1 mouse cellular context compared by ENCODE assay signal in the genomic region with DNA sequence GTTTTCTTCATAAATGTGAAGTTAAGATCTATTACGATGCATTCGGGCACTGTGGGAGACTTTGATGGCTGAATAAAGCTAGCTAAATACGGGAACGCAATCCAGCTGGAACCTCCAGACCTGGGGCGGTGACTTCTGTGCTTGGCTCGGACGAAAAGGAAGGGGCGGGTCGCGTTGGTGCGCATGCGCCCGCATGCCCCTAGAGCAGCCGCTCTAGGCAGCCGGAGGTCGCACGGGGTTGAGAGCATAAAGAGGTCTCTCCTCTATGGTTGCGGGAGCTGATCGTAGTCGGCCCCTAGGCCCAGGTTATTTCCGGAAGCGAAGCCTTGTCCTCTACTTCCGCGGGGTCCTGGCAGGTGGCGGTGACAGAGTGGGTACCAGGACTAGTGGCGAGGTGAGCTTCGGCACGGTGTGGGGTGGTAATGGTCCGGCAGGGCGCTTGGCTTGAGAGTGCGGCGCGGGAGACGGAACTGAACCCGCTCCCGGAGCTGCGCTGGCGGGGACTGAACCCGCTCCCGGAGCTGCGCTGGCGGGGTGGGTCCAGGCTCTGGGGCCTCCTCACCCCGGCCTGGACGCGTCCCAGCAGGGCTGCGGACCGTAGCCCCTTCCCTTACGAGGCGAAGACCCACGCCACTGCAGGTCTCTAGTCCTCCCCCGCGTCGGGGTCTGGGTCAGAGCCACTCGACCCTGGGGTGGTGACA.
A peak's percentile ranks its signal among the peaks of the same experiment; 100 is the strongest.
TF ChIP-seq lines count a peak whose summit lies in the region.

Gene Bfar (plus strand): TSS at position 174 of the 701 bp plus-strand sequence.
Gene 3110001I22Rik (plus strand): TSS at position 245 of the 701 bp plus-strand sequence.

TF ChIP-seq in CH12.LX, 34 proteins besides CTCF, POLR2A, EP300 and RAD21:
- no peak for TF ChIP-seq RCOR1 (conservative IDR thresholded peaks at IDR 0.05; ENCODE audit: low read depth, low read length)
- TF ChIP-seq POLR2AphosphoS2 (IDR thresholded peaks at IDR 0.05; ENCODE audit: low read depth, low read length), result peak; percentile 80
- TF ChIP-seq MYC (IDR thresholded peaks at IDR 0.05; ENCODE audit: low read depth, low read length), result no peak; the same call in none of the 2 replicates
- peak; percentile 97 for TF ChIP-seq TBP (conservative IDR thresholded peaks at IDR 0.05; ENCODE audit: low read depth, low read length)
- TF ChIP-seq NRF1 (IDR thresholded peaks at IDR 0.05; ENCODE audit: low read depth, low read length), result peak; percentile 97
- TF ChIP-seq GABPA (IDR thresholded peaks at IDR 0.05; ENCODE audit: insufficient replicate concordance, low read depth, low read length), result peak; percentile 75
- TF ChIP-seq CHD2 (IDR thresholded peaks at IDR 0.05; ENCODE audit: low read length), result no peak
- 0 out of 2 replicates have a peak, but pooled peaks have one; percentile 48 for TF ChIP-seq BHLHE40 (IDR thresholded peaks at IDR 0.05; ENCODE audit: low read depth, low read length)
- TF ChIP-seq PAX5 (IDR thresholded peaks at IDR 0.05; ENCODE audit: low read length), result no peak
- TF ChIP-seq HCFC1 (IDR thresholded peaks at IDR 0.05; ENCODE audit: low read depth, low read length), result peak; percentile 93
- peak; percentile 99 for TF ChIP-seq NELFE (IDR thresholded peaks at IDR 0.05; ENCODE audit: low read depth, low read length)
- TF ChIP-seq USF1 (IDR thresholded peaks at IDR 0.05; ENCODE audit: low read depth, low read length), result no peak
- no peak; the same call in 1 of the 2 replicates for TF ChIP-seq MAZ (IDR thresholded peaks at IDR 0.05; ENCODE audit: low read depth, low read length)
- TF ChIP-seq MXI1 (IDR thresholded peaks at IDR 0.05; ENCODE audit: low read depth, low read length), result peak; percentile 66; the same call in 1 of the 2 replicates
- no peak for TF ChIP-seq MAFK (IDR thresholded peaks at IDR 0.05; ENCODE audit: insufficient replicate concordance, low read length)
- no peak for TF ChIP-seq ZKSCAN1 (IDR thresholded peaks at IDR 0.05; ENCODE audit: borderline replicate concordance, low read depth, low read length)
- TF ChIP-seq E2F4 (IDR thresholded peaks at IDR 0.05; ENCODE audit: insufficient replicate concordance, low read depth, low read length), result peak; percentile 73; the same call in 1 of the 2 replicates
- TF ChIP-seq ETS1 (conservative IDR thresholded peaks at IDR 0.05; ENCODE audit: low read depth, low read length), result peak; percentile 30; the same call in 1 of the 2 replicates
- TF ChIP-seq KAT2A (IDR thresholded peaks at IDR 0.05; ENCODE audit: insufficient replicate concordance, low read length), result peak; percentile 85; the same call in 1 of the 2 replicates
- 0 out of 2 replicates have a peak, but pooled peaks have one; percentile 18 for TF ChIP-seq CHD1 (IDR thresholded peaks at IDR 0.05; ENCODE audit: low read depth, low read length)
- peak; percentile 93 for TF ChIP-seq TCF12 (IDR thresholded peaks at IDR 0.05; ENCODE audit: low read depth, low read length)
- peak; percentile 23; the same call in 1 of the 2 replicates for TF ChIP-seq MEF2A (IDR thresholded peaks at IDR 0.05; ENCODE audit: borderline replicate concordance, low read depth, low read length)
- no peak for TF ChIP-seq IRF4 (IDR thresholded peaks at IDR 0.05; ENCODE audit: low read depth, low read length)
- TF ChIP-seq JUND (conservative IDR thresholded peaks at IDR 0.05; ENCODE audit: low read depth, low read length), result no peak
- no peak for TF ChIP-seq ZC3H11A (IDR thresholded peaks at IDR 0.05; ENCODE audit: low read depth, low read length)
- TF ChIP-seq SMC3 (IDR thresholded peaks at IDR 0.05; ENCODE audit: low read depth, low read length), result no peak
- peak; percentile 83 for TF ChIP-seq SIN3A (IDR thresholded peaks at IDR 0.05; ENCODE audit: low read length)
- no peak for TF ChIP-seq USF2 (conservative IDR thresholded peaks at IDR 0.05; ENCODE audit: low read depth, low read length)
- TF ChIP-seq MAX (IDR thresholded peaks at IDR 0.05; ENCODE audit: low read length), result no peak; the same call in 1 of the 2 replicates
- no peak for TF ChIP-seq JUN (IDR thresholded peaks at IDR 0.05; ENCODE audit: insufficient read depth, low read depth, low read length)
- TF ChIP-seq ELF1 (IDR thresholded peaks at IDR 0.05; ENCODE audit: low read depth, low read length), result peak; percentile 96
- no peak for TF ChIP-seq ZNF384 (IDR thresholded peaks at IDR 0.05; ENCODE audit: low read depth, low read length)
- peak; percentile 93 for TF ChIP-seq ZMIZ1 (IDR thresholded peaks at IDR 0.05; ENCODE audit: low read depth, low read length)
- no peak; the same call in 1 of the 2 replicates for TF ChIP-seq UBTF (IDR thresholded peaks at IDR 0.05; ENCODE audit: low read depth, low read length)
